Mouse (Mus musculus) adrenal gland, postnatal 4 days (tissue): ENCODE measurements around the gene Pwp2. TPM values are rescaled to one million over a fixed set of nuclear protein-coding genes. Genes with fewer than 3 reads are reported as not detected.
"Not testable (repeated sequence)": the region's sequence is repeated elsewhere in the genome, so short reads cannot be mapped to it uniquely, and the experiment has no call there.

Source experiments
- DNase-seq, 2 experiments: peaks; one replicate each; pipeline ENCODE4 v3.0.0; 2021 to 2022; ENCODE audit warnings: low spot score in 2 of 2, mixed read lengths in 2 of 2
- total RNA-seq, 2 experiments: library from RNA; stranded (reverse); gene quantifications; 2 replicates each; pipeline ENCODE4 v1.2.3; 2021

Gene Pwp2
- total RNA-seq, 2 experiments from 2014 or later, result 17.8 to 18.5 TPM

DNA sequence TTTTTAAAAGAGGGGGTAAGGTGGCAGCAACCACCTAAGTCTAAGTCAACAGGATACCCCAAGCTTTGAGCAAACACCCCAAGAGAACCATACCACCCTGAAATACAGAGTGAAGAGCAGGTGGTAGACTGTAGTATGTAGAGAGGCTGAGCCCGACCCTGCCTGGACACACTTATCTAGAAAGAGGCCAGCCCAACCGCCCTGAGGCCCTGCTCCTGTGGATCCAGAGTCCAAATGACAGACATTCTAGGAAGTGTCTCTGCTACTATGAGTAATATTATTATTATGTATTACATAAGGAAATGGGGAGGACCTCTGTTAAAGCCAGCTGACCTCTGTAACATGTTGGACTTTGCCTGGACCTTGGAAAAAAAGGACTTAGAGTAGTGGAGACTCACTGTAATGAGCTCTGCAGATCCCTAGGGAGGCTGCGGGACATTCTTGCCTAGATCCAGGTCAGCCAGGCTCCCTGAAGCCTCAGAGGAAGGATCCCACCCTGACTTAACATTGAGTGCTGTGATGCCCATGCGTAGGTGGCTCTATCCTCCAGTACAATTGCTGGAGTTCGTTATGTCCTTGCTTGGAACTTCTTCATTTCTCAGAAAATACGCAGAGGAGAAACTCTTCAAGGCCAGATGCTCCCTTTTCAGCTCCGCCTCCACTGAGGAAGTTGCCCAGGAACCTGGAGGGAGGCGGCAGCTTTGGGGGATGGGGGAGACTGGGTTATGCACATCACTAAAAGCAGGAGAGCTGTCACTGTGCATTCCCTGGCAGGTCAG lies 41.0 kb downstream of the Pwp2 start:
- no peak for DNase-seq

DNA sequence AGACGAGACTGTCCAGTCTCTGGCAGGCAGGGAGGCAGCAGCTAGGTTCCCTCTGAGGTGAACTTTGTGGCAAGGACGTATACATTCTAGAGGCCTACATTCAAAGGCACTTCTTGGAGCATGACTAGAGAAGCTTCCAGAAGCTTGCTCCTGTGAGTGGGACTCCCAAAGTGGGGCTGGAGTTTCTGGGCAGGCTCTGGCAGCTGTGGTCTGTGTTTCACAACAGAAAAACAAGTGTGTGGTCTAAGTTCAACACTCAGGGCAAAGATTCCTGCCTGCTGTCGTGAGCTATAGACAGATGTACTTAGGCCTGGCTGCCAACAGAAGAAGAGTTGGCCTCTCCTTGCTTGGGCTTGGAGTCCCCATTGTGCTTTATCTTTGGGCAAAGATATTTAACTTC lies 44.1 kb downstream of the Pwp2 start:
- DNase-seq, result no peak

DNA sequence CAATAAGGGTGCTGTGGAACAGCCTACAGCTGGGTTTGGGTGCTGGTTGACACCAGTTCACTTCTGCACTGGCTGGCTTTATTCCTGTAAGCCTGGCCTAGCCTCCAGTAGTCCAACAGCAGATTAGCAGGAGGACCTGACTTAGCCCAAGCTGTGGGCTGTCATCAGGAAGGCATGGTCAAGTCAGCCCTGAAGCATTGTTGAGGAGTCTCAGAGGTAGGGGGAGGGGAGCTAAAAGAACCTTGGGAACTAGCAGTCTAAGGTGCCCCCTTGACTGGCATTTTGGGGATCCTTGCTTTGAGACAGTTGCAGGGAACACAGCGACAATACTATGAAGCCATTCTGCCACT lies 44.7 kb downstream of the Pwp2 start:
- no peak for DNase-seq

DNA sequence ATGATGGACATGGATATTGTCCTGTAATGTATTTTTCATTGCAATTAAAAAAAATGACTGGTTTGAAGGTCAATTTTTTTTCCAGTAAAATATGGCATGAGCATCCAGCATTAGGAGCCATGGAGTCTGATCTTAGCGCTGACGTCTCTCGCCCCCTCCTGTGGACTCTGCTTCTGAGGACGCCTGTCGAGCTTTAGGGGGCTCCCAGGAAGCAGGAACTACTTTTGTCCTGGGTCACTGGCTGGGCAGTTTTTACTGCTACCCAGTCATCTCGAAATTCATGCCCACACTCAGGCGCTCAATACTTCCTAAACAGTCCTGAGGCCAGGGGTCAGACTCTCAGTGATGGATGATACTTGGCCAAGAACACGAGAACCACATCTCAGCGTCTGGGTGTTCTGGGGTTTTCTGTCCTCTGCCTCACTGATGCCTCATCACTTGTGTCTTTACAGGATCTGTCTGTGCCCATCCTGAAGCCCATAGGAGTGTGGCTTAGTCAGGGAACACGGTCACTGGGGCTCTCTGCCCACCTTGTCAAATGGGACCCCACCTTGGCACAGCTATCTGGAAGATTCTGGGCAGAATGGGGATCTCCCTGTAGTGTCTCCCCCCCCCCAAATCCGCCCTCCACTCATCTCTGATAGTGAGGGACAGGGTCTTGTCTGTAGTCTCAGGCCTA lies 45.2 kb downstream of the Pwp2 start:
- DNase-seq, result no peak

DNA sequence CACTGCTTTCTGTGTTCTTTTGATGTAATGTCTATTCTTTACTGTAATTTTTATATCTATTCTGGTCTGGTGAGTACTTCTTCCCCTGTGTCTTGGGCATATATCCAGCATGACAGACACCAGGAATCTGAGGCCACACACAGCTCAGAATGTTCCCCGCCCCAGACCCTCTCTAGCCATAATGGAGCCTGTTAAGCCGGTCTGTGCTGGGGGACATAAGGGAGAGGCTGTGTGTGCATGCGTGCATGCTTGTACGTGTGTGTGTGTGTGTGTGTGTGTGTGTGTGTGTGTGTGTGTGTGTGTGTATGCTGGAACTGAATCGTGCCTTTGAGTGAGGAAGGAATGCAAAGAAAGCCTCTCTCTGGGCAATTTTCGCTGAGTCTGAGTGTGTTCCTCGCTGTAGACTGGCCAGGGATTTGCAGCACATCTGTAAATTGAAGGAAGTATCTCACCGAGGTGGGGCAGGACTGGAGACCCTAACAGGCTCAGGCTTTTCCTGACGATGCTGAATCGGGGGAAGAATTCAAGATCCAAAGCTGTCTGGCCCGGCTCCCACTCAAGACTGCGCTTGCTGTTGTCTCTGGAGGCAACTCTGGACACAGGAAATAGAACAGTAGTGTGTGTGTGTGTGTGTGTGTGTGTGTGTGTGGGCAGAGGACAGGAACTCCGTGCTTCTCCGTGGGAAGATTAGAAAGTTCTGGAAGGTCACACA lies 46.0 kb downstream of the Pwp2 start:
- no peak for DNase-seq

DNA sequence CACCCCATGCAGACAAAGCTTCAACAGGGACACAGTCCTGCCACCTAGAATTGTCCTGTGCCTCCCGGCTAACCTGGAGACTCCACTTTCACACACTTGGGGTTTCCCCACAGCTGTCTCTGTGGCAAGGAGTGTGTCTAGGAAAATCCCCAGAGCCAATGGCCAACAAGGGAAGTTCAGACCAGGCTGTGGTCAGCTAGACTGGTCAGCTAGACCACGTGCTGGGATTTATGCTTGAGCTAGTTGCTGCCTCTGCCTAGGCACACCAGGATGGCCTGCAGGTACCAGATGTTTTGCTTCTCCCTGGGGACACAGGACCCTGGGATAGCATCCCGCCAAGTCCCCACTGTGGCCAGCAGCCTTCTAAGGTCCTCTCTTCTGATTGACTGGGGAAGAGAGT lies 47.8 kb downstream of the Pwp2 start:
- no peak for DNase-seq

DNA sequence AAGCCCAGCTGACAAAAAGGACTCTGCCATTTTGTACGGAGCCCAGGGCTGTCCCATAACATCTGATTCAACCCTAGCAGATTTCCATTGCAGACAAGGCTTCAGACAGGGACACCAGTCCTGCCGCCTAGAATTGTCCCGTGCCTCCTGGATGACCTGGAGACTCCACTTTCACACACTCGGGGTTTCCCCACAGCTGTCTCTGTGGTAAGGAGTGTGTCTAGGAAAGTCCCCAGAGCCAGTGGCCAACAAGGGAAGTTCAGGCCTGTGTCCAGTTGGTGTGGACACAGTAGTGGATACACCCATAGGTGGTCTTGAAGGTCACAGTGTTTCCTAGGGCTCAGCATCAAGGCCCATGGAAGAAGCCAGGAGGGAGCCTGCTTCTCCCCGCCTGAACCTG lies 49.0 kb downstream of the Pwp2 start:
- no peak for DNase-seq

DNA sequence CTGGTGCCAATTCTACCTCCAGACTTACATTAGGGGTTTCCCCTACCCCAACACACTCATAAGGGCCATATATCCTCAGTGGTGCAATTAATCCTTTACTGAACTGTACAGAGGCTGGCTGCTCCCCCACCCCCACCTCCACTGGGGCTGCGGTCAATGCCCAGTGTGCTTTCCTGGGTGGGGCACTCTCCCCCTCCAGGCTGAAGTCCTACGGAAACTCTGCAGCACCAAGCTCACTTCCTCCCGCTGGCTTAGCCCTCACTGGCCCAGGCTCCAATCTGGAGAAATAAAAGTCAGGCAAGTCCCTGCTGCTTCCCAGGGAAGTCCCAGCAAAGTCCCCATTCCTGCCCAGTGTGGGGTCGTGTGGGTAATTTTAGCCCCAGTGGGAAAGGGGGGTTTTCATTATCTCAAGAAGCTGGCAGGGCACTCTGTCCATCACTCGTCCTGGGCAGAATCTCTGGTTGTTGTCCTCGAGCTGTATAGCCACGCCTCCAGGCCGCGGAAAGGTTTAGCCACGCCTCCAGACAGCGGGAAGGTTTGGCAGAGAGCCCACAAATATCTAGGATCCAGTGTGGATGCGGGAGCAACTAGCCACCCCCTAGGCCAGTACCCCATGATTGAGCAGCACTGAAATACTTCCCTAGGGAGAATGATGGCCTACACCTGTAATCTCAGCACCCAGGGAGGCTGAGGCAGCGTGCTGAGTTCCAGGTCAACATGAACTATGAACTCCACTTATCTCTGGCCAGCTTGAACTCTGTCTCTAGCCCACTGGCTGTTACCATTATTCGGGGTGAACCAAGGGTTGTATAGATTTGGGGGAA lies 49.8 kb downstream of the Pwp2 start:
- DNase-seq, result no peak

DNA sequence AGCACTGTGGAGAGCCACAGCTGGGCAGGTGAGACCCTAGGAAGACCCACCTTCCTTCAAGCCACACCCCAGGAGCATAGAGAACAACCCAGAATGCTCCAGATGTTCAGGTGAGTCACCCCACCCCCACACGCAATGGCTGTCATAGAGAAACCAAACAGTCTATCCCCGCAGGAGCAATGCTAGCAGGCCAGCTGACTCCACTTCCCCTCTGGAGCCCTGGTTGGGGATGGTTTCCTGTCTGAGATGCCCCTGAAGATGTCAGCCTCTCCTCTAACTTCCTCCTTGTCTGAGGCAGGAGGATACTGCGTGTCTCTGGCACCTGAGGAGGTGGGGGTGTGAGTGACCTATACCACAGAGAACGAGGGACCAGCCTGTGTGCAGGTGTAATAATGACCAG lies 50.5 kb downstream of the Pwp2 start:
- DNase-seq, result no peak

DNA sequence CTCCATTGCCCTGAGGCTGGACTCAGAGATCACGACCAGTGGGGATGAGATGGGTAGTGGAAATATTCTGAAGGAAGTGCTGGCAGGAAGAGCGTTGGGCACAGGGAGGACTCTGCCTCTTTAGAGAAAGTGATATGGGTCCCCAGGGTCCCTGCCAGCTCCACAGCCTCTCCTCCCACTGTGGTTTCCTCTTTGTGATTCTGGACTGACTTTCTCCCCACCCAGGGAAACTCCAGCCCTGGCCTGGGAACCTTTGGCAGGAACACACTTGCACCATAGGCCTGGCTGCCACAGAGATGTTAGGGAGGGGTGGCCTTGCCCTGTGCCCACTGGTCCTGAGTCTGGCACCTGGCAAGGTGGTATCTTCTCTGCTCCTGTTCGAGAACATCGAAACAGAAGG lies 55.0 kb downstream of the Pwp2 start:
- no peak for DNase-seq

DNA sequence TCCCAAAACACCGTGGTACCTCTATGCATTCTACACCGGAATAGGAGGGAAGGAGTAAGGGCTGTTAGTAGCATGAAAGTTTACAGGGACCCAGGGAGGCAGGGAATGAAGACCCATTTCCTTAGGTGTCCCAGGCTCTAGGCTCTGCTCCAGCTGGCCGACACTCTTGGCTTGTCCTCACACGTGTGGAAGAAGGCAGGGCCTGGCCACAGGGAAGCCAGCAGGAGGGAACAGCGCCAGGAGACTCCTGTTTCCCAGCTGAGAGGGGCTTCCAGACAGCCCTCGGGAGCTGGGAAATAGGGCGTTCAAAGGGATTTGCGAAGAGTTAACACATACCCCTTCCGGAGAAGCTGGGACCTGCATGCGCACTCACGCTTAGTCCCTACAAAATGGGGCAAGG lies 55.5 kb downstream of the Pwp2 start:
- no peak for DNase-seq

DNA sequence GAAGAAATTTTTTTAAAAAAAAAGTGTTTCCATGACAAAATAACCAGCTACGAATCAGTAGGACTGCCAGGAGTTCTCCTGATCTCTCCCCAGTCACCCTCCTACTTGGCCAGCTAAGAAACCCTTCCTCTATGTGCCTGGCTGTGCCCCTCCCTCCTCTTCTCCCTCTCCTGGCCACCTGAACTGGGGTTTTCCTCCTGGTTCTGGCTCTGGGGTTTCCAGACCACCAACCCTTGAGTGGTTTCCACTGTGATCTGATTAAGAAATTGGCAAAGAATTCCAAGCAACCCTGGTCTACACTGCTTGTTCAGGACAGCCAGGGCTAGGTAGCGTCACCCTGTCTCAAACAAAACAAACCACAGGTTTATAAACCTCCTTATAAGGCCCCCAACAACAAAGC lies 56.3 kb downstream of the Pwp2 start:
- no peak for DNase-seq

DNA sequence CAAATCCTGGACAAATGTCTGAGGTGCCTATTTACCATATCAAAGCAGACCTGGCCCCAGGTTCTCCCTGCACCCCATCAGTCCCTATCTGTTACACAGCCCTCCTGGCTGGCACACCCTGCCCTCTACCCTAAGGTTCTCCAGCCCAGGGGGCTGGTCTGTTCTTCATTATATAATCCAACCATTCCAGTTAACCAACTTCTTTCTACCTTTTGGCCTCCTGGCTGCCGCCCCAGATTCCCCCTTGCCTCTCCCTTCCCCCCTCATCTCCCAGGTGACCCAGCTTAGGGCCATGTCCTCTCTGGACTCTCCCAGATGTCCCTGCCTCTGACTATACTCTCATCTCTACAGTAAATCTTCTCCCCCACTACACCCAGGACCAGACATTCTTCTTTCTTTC lies 57.0 kb downstream of the Pwp2 start:
- DNase-seq, result no peak

DNA sequence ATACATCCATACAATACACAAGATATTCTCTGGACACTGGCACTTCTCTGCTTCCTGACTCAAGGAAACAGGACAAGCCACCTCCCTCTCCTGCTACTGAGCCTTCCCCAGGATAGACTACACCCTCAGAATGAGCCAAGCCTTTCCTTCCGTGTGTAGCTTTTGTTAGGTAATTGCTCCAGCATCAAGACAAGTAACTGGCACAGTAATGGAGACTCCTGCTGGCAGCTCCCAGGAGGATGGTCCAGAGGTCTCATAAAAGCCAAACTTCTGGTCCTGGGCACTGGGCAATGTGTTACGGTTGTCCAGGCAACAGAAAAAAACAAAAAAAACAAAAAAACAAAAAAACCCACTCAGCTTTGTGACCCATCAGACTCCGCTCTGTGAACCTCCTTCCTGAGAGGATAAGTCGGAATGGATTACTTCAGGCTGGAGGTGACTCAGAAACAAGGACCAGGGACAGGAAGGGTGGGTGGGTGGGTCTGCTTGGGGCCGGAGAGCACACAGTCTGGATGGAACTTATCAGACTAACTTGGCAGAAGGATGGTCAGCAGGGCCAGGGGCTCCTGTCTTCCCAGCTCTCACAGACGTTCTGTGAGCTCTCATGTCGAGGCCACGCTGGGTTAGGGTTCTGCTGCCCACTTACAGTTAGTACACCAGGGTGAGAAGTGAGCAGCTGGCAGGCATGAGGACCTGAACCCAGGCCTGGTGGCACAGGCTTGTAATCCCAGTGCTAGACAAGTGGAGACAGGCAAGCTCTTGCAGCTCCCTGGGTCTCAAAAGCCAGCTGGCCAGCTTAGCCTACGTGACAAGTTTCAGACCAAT lies 57.7 kb downstream of the Pwp2 start:
- no peak for DNase-seq

DNA sequence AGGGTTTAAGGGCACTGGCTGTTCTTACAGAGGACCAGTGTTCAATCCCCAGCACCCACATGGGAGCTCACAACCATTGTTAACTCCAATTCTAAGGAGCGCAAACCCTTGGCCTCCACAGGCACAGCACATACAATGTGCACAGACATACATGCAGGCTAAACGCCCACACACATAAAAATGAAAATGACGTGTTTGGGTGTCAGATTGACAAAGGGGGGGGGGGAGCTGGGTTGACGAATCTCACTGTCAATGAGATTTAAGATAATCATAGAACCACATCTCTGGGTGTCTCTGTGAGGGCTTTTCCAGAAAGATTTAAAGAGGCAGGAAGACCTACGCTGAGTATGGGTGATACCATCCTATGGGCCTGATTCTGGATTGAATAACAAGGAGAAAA lies 58.6 kb downstream of the Pwp2 start:
- no peak for DNase-seq

DNA sequence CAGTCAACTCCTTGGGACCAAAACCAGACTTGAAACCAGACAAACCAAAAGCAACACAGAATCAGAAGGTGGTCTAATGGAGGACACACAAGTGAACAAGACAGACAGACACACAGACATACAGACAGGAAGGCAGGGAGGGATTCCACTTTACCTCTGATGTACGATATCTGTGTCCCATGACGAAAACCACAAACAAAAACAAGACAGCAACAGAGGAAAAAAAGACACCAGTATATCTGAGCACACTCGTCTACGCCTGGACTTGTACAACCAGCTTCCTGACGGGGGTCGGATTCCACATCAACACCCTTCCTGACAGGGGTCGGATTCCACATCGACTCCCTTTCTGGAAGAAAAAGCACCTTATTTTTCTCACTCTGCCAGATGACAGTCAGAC lies 59.9 kb downstream of the Pwp2 start:
- DNase-seq, result not testable (repeated sequence)

DNA sequence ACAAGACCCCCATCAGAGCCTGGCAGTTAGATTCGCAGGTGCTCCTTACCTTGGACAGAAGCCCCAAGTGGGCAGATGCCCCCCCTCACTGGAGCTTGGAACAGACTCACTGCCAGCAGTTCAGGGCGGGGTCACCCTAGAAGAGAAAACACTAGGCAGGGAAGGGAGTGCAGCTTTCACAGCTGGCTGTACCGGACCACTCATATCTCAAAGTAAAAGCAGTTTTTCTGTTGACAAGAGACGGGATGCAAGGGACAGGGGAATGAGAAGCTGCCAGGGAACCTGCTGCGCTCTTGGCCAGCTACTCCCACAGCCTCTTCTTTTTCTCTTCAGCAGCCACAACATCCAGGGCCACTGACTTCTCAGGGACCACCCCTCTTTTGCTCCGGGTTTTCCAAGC lies 60.8 kb downstream of the Pwp2 start:
- DNase-seq, result not testable (repeated sequence)
